Mouse (Mus musculus): ENCODE measurements around the gene Tgm7.

The Tgm7 gene

GRCm38 (mm10) chr2:121074747-121075146 lies 34.8 kb downstream of the Tgm7 start:
- DNase-seq (ENCODE audit: low spot score in 2 of 2), result no peak

DNA sequence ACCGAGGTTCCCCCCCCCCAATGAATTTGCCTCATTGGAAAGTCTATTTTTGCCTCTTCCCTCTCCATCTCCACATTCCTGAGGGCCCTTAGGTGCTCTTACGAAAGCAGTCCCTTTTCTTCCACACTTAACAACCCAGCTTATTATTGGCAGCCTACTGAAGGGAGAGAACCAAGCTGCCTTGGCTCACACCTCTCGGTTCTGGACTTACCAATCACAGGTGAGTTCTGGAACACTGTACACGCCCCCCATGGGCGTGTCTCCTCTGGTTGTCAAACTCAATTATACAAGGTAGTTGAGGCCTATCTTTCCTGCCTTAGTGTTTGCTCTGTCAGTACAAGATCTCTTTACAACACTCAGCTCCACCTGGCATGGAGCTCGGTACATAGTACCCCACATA lies 37.7 kb downstream of the Tgm7 start:
- DNase-seq (ENCODE audit: low spot score in 2 of 2), result no peak

DNA sequence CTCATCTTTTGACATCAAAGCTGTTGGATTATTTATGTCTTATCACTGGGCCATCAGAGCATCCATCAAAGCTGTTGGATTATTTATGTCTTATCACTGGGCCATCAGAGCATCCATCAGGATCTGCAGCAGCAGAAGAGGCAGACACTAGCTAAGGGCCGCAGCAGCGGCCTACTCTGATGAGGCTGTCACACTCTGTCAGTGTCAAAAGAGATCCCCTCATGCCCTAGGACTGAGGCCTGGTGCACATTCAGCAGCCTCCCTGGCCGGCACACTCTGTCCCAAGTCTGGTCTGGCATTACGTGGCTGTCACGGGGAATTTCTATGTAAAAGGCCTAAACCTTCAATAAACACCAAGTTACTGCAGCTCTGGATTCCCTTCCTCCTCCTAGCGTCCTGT lies 40.1 kb downstream of the Tgm7 start:
- no peak for DNase-seq (ENCODE audit: low spot score in 2 of 2)

- no peak for DNase-seq (ENCODE audit: low spot score in 2 of 2)
Observed at GRCm38 (mm10) chr2:121067116-121067515, 42.5 kb downstream of the Tgm7 start.

DNA sequence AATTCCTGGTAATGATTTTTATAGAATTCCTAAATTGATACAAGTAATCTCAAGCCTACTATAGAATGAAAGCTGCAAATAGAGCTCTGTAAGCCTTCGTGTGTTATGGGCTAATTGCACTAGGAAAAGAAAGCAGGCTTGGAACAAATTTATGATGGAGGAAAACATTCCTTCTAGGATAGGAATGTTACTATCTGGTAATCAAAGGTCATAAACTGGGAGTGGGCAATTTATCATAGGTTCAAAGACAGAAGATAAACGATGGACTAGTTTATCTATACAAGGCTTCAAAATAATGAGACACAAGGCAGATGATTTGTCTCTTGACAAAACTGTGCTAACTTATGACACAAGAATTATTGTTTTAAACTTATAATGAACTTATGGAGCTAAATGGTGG lies 48.3 kb downstream of the Tgm7 start:
- DNase-seq (ENCODE audit: low spot score in 2 of 2), result no peak

GRCm38 (mm10) chr2:121057997-121058396 lies 51.6 kb downstream of the Tgm7 start:
- no peak for DNase-seq (ENCODE audit: low spot score in 2 of 2)

GRCm38 (mm10) chr2:121055915-121056314 lies 53.7 kb downstream of the Tgm7 start:
- no peak for DNase-seq (ENCODE audit: low spot score in 2 of 2)

DNA sequence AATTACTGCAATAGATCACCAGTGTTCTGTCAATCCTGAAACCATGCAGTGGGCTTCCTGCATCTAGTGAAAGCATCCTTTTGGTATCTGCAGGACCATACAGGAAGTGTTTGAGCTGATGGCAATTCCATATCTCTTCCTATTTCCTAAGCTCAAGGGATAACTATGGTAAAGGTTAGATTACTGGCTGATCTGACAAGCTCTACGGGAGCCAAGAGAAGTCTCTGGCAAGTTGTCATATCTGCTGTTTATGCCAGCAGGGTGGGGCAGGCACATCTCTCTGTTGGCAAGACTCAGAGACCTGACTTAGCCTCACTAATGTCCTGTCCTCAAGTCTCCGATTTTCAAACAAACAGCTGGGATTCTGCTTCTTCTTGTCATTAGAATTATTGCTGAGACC lies 55.5 kb downstream of the Tgm7 start:
- DNase-seq (ENCODE audit: low spot score in 2 of 2), result no peak

- DNase-seq (ENCODE audit: low spot score in 2 of 2), result no peak
Observed at GRCm38 (mm10) chr2:121052176-121052575, 57.4 kb downstream of the Tgm7 start.

DNA sequence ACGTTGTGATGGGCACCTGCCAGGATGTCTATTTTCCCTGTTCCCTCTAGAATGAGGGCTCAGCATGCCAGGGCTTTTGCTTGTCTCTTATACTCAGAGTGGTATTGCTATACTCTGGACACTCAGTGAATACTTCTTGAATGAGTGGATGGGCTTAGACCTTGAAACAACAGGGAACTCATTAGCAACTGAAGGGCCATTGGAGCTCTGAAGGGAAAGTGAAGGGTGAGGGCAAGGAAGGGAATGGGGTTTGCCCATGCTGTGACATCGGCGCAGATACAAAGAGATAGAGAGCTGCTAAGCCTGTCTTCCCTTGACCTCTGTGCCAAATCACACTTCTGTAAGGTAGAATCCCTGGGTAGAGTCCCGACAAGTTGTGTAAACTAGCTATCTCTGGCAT lies 63.9 kb downstream of the Tgm7 start:
- no peak for DNase-seq (ENCODE audit: low spot score in 2 of 2)
